Mouse (Mus musculus): ENCODE data around the gene Slc22a2. TPM values are rescaled to one million over a fixed set of nuclear protein-coding genes. Genes with fewer than 3 reads are reported as not detected.
"Not testable (repeated sequence)": the region's sequence is repeated elsewhere in the genome, so short reads cannot be mapped to it uniquely, and the experiment has no call there.

Slc22a2 gene
- polyA plus RNA-seq, 1 experiment, result 0.54 TPM

- H3K4me1 ChIP-seq (replicated peaks; ENCODE audit: control insufficient read depth, insufficient read depth, low read length), result peaks cover 6% of the 10 kb centered on the region
- no peaks in the 10 kb centered on the region for H3K36me3 ChIP-seq (ENCODE audit: control insufficient read depth, insufficient read depth, low read length)
- 81% methylated on average over 3 of the region's 3 CpGs for WGBS
- TF ChIP-seq CTCF (IDR thresholded peaks at IDR 0.05; ENCODE audit: borderline replicate concordance, control insufficient read depth, extremely low read depth, insufficient read depth, low read length, poor library complexity) (no peak), POLR2A (IDR thresholded peaks at IDR 0.05; ENCODE audit: control insufficient read depth, extremely low read depth, insufficient read depth, low read length, poor library complexity) (no peak)
- no peaks in the 10 kb centered on the region for H3K27me3 ChIP-seq (ENCODE audit: control insufficient read depth, insufficient read depth, low read length)
- H3K27ac ChIP-seq (ENCODE audit: control insufficient read depth, insufficient read depth, low read length), result no peak overlapping the region
- H3K4me3 ChIP-seq (ENCODE audit: control insufficient read depth, insufficient read depth, low read length), result no peak overlapping the region
- no peak for DNase-seq
Observed at GRCm38 (mm10) chr17:12673871-12674270, 89.9 kb downstream of the Slc22a2 start.

GRCm38 (mm10) chr17:12674980-12675379 is 91.0 kb downstream of the Slc22a2 start:
- H3K36me3 ChIP-seq (ENCODE audit: control insufficient read depth, insufficient read depth, low read length); H3K4me3 ChIP-seq (ENCODE audit: control insufficient read depth, insufficient read depth, low read length); DNase-seq; H3K27me3 ChIP-seq (ENCODE audit: control insufficient read depth, insufficient read depth, low read length); H3K27ac ChIP-seq (ENCODE audit: control insufficient read depth, insufficient read depth, low read length); H3K4me1 ChIP-seq (replicated peaks; ENCODE audit: control insufficient read depth, insufficient read depth, low read length): not testable (repeated sequence)
- WGBS, result 83% methylated on average over 7 of the region's 7 CpGs

GRCm38 (mm10) chr17:12675646-12676045 is 91.7 kb downstream of the Slc22a2 start, which contains the start of gene Slc22a1:
Slc22a1 (minus strand) TSS chr17:12675829.
- DNase-seq, result no peak
- Histone ChIP-seq H3K4me1 (replicated peaks; ENCODE audit: control insufficient read depth, insufficient read depth, low read length) (peaks cover 6% of the 10 kb centered on the region), H3K36me3 (ENCODE audit: control insufficient read depth, insufficient read depth, low read length) (no peaks in the 10 kb centered on the region), H3K4me3 (ENCODE audit: control insufficient read depth, insufficient read depth, low read length) (no peak within 1 kb of the TSS), H3K27me3 (ENCODE audit: control insufficient read depth, insufficient read depth, low read length) (no peaks in the 10 kb centered on the region), H3K27ac (ENCODE audit: control insufficient read depth, insufficient read depth, low read length) (no peak within 1 kb of the TSS)
- 84% methylated on average over 7 of the region's 7 CpGs for WGBS
- TF ChIP-seq CTCF (IDR thresholded peaks at IDR 0.05; ENCODE audit: borderline replicate concordance, control insufficient read depth, extremely low read depth, insufficient read depth, low read length, poor library complexity), result no peak

- Histone ChIP-seq H3K4me3 (ENCODE audit: control insufficient read depth, insufficient read depth, low read length) (no peak overlapping the region), H3K27me3 (ENCODE audit: control insufficient read depth, insufficient read depth, low read length) (no peaks in the 10 kb centered on the region), H3K36me3 (ENCODE audit: control insufficient read depth, insufficient read depth, low read length) (no peaks in the 10 kb centered on the region), H3K4me1 (replicated peaks; ENCODE audit: control insufficient read depth, insufficient read depth, low read length) (peaks cover 6% of the 10 kb centered on the region), H3K27ac (ENCODE audit: control insufficient read depth, insufficient read depth, low read length) (no peak overlapping the region)
- no peak for DNase-seq
- no peak for TF ChIP-seq CTCF (IDR thresholded peaks at IDR 0.05; ENCODE audit: borderline replicate concordance, control insufficient read depth, extremely low read depth, insufficient read depth, low read length, poor library complexity)
- no peak for TF ChIP-seq POLR2A (IDR thresholded peaks at IDR 0.05; ENCODE audit: control insufficient read depth, extremely low read depth, insufficient read depth, low read length, poor library complexity)
Observed at GRCm38 (mm10) chr17:12677139-12677538, 93.2 kb downstream of the Slc22a2 start.

Other genes with a start within 250 kb of the Slc22a2 start
- 0.05 and 2.5 TPM in 2 replicates for gene Plg, start 205.5 kb upstream of the Slc22a2 start, polyA plus RNA-seq (2012; rRNA removed)
- gene Slc22a3, start 76.4 kb upstream of the Slc22a2 start, polyA plus RNA-seq (2012; rRNA removed), result 3.3 and 4.5 TPM in 2 replicates
- gene Slc22a1, start 91.7 kb downstream of the Slc22a2 start, polyA plus RNA-seq (2012; rRNA removed), result 0.80 and 1.1 TPM in 2 replicates
- gene Igf2r, start 185.5 kb downstream of the Slc22a2 start, polyA plus RNA-seq (2012; rRNA removed), result 27.7 and 31.8 TPM in 2 replicates